Mouse (Mus musculus): ENCODE measurements around the gene Ildr2. TPM values are rescaled to one million over a fixed set of nuclear protein-coding genes. Genes with fewer than 3 reads are reported as not detected.

The Ildr2 gene
- polyA plus RNA-seq, 1 experiment from 2014 or later: 1.2 TPM

- peaks cover 2% of the 10 kb centered on the region; the same call in 1 of the 2 replicates for H3K27me3 ChIP-seq (replicated peaks)
- no peak overlapping the region for H3K4me3 ChIP-seq
- no peaks in the 10 kb centered on the region for H3K4me1 ChIP-seq
- H3K36me3 ChIP-seq: no peaks in the 10 kb centered on the region
- H3K4me2 ChIP-seq: no peak overlapping the region
- no peak overlapping the region for H3K9ac ChIP-seq
- no peak for ATAC-seq (ENCODE audit: extremely low read depth, insufficient number of reproducible peaks, low FRiP score, low TSS enrichment)
- H3K9me3 ChIP-seq: no peaks in the 10 kb centered on the region
- no peak overlapping the region for H3K27ac ChIP-seq (replicated peaks)
Measured at GRCm38 (mm10) chr1:166363122-166363521, 109.2 kb downstream of the Ildr2 start.

Other genes starting within 250 kb of the Ildr2 start
- 45.4 and 48.9 TPM in 2 replicates for gene Dusp27, start 126.2 kb upstream of the Ildr2 start, polyA plus RNA-seq (2015; fragmentation: Nextera tagmentation; extraction: Ambion mirVana)
- 0.13 TPM in 1 of 2 replicates, not detected in the other for gene Gpa33, start 123.9 kb upstream of the Ildr2 start, polyA plus RNA-seq (2015; fragmentation: Nextera tagmentation; extraction: Ambion mirVana)
- not detected in 2 replicates for gene Mael, start 15.4 kb upstream of the Ildr2 start, polyA plus RNA-seq (2015; fragmentation: Nextera tagmentation; extraction: Ambion mirVana)
- 30.6 and 34.7 TPM in 2 replicates for gene Tada1, start 125.0 kb downstream of the Ildr2 start, polyA plus RNA-seq (2015; fragmentation: Nextera tagmentation; extraction: Ambion mirVana)
- 9.6 and 9.8 TPM in 2 replicates for gene Pogk, start 155.7 kb downstream of the Ildr2 start, polyA plus RNA-seq (2015; fragmentation: Nextera tagmentation; extraction: Ambion mirVana)
- gene Gm4846, start 243.4 kb downstream of the Ildr2 start, polyA plus RNA-seq (2015; fragmentation: Nextera tagmentation; extraction: Ambion mirVana): not detected in 2 replicates